Mouse (Mus musculus): ENCODE data around the gene Rbx1.
"Not testable (repeated sequence)": the region's sequence is repeated elsewhere in the genome, so short reads cannot be mapped to it uniquely, and the experiment has no call there.

Rbx1 gene

GRCm38 (mm10) chr15:81465901-81466737, at the start of gene Rbx1:
TSS of gene Rbx1 (plus strand) at chr15:81466296.
- peak; percentile 99 for DNase-seq (ENCODE audit: low spot score)

- DNase-seq (ENCODE audit: low spot score) = peak; percentile 77
Measured at GRCm38 (mm10) chr15:81416763-81417310, 49.3 kb upstream of the Rbx1 start.

- DNase-seq (ENCODE audit: low spot score) = no peak
Measured at GRCm38 (mm10) chr15:81418065-81418464, 48.0 kb upstream of the Rbx1 start.

- DNase-seq (ENCODE audit: low spot score) = peak; percentile 15
Measured at GRCm38 (mm10) chr15:81421454-81421853, 44.6 kb upstream of the Rbx1 start.

GRCm38 (mm10) chr15:81422156-81422681, 43.9 kb upstream of the Rbx1 start:
- DNase-seq (ENCODE audit: low spot score) = no peak

- DNase-seq (ENCODE audit: low spot score) = no peak
Measured at GRCm38 (mm10) chr15:81425311-81425710, 40.8 kb upstream of the Rbx1 start.

GRCm38 (mm10) chr15:81427947-81428346, 38.1 kb upstream of the Rbx1 start:
- no peak for DNase-seq (ENCODE audit: low spot score)

- DNase-seq (ENCODE audit: low spot score) = no peak
Measured at GRCm38 (mm10) chr15:81431195-81431594, 34.9 kb upstream of the Rbx1 start.

GRCm38 (mm10) chr15:81438345-81438744, 27.8 kb upstream of the Rbx1 start:
- no peak for DNase-seq (ENCODE audit: low spot score)

GRCm38 (mm10) chr15:81439236-81439635, 26.9 kb upstream of the Rbx1 start:
- DNase-seq (ENCODE audit: low spot score) = no peak

GRCm38 (mm10) chr15:81448463-81448862, 17.6 kb upstream of the Rbx1 start:
- peak; percentile 91 for DNase-seq (ENCODE audit: low spot score)

- no peak for DNase-seq (ENCODE audit: low spot score)
Measured at GRCm38 (mm10) chr15:81461523-81461922, 4.6 kb upstream of the Rbx1 start.

GRCm38 (mm10) chr15:81465016-81465660, 958 bp upstream of the Rbx1 start:
- DNase-seq (ENCODE audit: low spot score) = no peak

GRCm38 (mm10) chr15:81466738-81467113, 630 bp downstream of the Rbx1 start:
- no peak for DNase-seq (ENCODE audit: low spot score)

- no peak for DNase-seq (ENCODE audit: low spot score)
Measured at GRCm38 (mm10) chr15:81470735-81471134, 4.6 kb downstream of the Rbx1 start.

- DNase-seq (ENCODE audit: low spot score) = no peak
Measured at GRCm38 (mm10) chr15:81472256-81472655, 6.2 kb downstream of the Rbx1 start.

- DNase-seq (ENCODE audit: low spot score) = peak; percentile 42
Measured at GRCm38 (mm10) chr15:81475654-81476053, 9.6 kb downstream of the Rbx1 start.

- peak; percentile 66 for DNase-seq (ENCODE audit: low spot score)
Measured at GRCm38 (mm10) chr15:81476597-81476996, 10.5 kb downstream of the Rbx1 start.

GRCm38 (mm10) chr15:81479446-81480213, 13.5 kb downstream of the Rbx1 start:
- DNase-seq (ENCODE audit: low spot score) = no peak

- DNase-seq (ENCODE audit: low spot score) = not testable (repeated sequence)
Measured at GRCm38 (mm10) chr15:81480284-81480683, 14.2 kb downstream of the Rbx1 start.

GRCm38 (mm10) chr15:81480977-81481379, 14.9 kb downstream of the Rbx1 start:
- DNase-seq (ENCODE audit: low spot score) = peak; percentile 68

GRCm38 (mm10) chr15:81482966-81483365, 16.9 kb downstream of the Rbx1 start:
- DNase-seq (ENCODE audit: low spot score) = no peak

All from embryo, embryonic 10.5 days (tissue).